Mouse (Mus musculus): ENCODE measurements around the gene Chic2. TPM values are rescaled to one million over a fixed set of nuclear protein-coding genes. Genes with fewer than 3 reads are reported as not detected.

Chic2 gene
- 13.2 and 15.1 TPM in 2 replicates for polyA plus RNA-seq (2015; fragmentation: Nextera tagmentation; extraction: Ambion mirVana)

- under 1% methylated on average over 50 of the region's 90 CpGs for WGBS (ENCODE audit: insufficient replicate concordance)
- H3K4me2 ChIP-seq (ENCODE audit: low read depth, low read length), result peak within 1 kb of the TSS; percentile 70
- peak; percentile 89 for ATAC-seq (ENCODE audit: low read depth)
Observed at GRCm38 (mm10) chr5:75044310-75044904, at the start of gene Chic2. Chic2 (minus strand) TSS chr5:75044774.

GRCm38 (mm10) chr5:75085906-75086305 lies 41.3 kb upstream of the Chic2 start:
- WGBS (ENCODE audit: insufficient replicate concordance), result 5% methylated on average over 4 of the region's 4 CpGs

More at GRCm38 (mm10) chr5:75044310-75044904, at the start of gene Chic2:
- Histone ChIP-seq H3K4me1 (ENCODE audit: control insufficient read depth, low read depth, low read length) (peaks cover 9% of the 10 kb centered on the region), H3K27me3 (ENCODE audit: control insufficient read depth, insufficient read depth, low read depth, low read length) (no peaks in the 10 kb centered on the region; the same call in 1 of the 2 replicates), H3K9me3 (replicated peaks; ENCODE audit: control insufficient read depth, low read length) (no peaks in the 10 kb centered on the region), H3K9ac (ENCODE audit: low read depth, low read length) (peak within 1 kb of the TSS; percentile 99), H3K27ac (ENCODE audit: low read length) (peak within 1 kb of the TSS; percentile 90), H3K36me3 (ENCODE audit: control insufficient read depth, insufficient read depth) (peaks cover 4% of the 10 kb centered on the region; the same call in 1 of the 2 replicates), H3K4me3 (ENCODE audit: low read depth, low read length) (peak within 1 kb of the TSS; percentile 90)

DNA sequence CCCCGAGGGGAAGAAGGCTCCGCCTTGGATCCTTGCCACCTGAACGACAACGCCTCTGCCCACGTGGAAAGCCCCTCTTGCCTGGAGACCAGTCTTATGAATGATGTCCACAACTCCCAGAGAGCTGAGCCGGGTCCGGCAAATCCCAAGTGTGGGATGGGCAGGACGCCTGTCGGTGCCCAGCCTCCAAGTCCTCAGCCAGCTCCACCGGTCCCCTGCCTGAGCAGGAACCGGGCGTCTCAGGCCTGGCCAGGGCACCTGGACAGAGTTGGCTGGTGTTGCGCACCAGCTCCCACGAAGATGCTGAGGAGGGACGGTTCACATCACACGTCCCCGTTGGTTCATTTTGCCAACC lies 40.9 kb upstream of the Chic2 start:
- ATAC-seq (ENCODE audit: low read depth), result no peak
- Histone ChIP-seq H3K9me3 (replicated peaks; ENCODE audit: control insufficient read depth, low read length) (no peaks in the 10 kb centered on the region), H3K36me3 (ENCODE audit: control insufficient read depth, insufficient read depth) (no peaks in the 10 kb centered on the region), H3K9ac (ENCODE audit: low read depth, low read length) (no peak overlapping the region), H3K27ac (ENCODE audit: low read length) (no peak overlapping the region), H3K4me1 (ENCODE audit: control insufficient read depth, low read depth, low read length) (no peaks in the 10 kb centered on the region), H3K27me3 (ENCODE audit: control insufficient read depth, insufficient read depth, low read depth, low read length) (peaks cover 68% of the 10 kb centered on the region), H3K4me2 (ENCODE audit: low read depth, low read length) (no peak overlapping the region), H3K4me3 (ENCODE audit: low read depth, low read length) (no peak overlapping the region)
- under 1% methylated on average over 17 of the region's 17 CpGs for WGBS (ENCODE audit: insufficient replicate concordance)

More at GRCm38 (mm10) chr5:75085906-75086305, 41.3 kb upstream of the Chic2 start:
- Histone ChIP-seq H3K4me2 (ENCODE audit: low read depth, low read length) (no peak overlapping the region), H3K27me3 (ENCODE audit: control insufficient read depth, insufficient read depth, low read depth, low read length) (peaks cover 64% of the 10 kb centered on the region), H3K4me3 (ENCODE audit: low read depth, low read length) (no peak overlapping the region), H3K9ac (ENCODE audit: low read depth, low read length) (no peak overlapping the region), H3K4me1 (ENCODE audit: control insufficient read depth, low read depth, low read length) (no peaks in the 10 kb centered on the region), H3K27ac (ENCODE audit: low read length) (no peak overlapping the region), H3K9me3 (replicated peaks; ENCODE audit: control insufficient read depth, low read length) (no peaks in the 10 kb centered on the region), H3K36me3 (ENCODE audit: control insufficient read depth, insufficient read depth) (no peaks in the 10 kb centered on the region)
- ATAC-seq (ENCODE audit: low read depth), result no peak

DNA sequence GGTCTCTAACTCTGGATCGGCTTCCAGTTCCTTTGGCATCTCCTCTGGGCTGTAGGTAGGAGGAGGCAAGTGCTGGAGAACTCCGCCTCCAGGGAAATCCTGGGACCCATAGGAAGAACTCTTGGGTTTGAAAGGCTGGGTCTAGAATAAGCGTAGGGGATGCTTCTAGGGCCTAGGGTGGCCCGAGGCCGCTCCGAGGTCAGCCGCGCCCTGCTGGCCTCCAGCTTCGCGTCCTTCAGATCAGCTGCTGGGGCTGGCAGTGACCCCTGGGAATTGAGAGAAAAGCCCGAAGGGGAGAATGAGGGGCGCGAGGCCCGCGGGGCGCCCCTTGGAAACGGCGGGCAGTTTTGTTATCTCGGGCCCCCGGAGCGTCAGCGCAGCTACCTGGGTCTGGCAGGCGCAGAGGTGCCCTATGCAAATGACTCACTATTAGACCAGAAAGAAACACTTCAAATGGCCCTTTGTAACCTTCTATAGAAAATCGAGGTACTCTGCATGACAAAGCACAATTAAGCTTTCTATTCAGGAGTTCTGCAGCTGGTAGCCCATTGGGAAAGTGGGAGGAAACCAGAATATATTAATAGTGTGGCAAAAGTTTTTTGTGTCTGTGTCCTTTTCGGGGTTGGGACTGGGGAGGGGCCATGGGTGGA lies 40.4 kb upstream of the Chic2 start:
- Histone ChIP-seq H3K27ac (ENCODE audit: low read length) (no peak overlapping the region), H3K4me2 (ENCODE audit: low read depth, low read length) (no peak overlapping the region), H3K4me3 (ENCODE audit: low read depth, low read length) (no peak overlapping the region), H3K9ac (ENCODE audit: low read depth, low read length) (no peak overlapping the region), H3K27me3 (ENCODE audit: control insufficient read depth, insufficient read depth, low read depth, low read length) (peaks cover 73% of the 10 kb centered on the region), H3K4me1 (ENCODE audit: control insufficient read depth, low read depth, low read length) (no peaks in the 10 kb centered on the region), H3K9me3 (replicated peaks; ENCODE audit: control insufficient read depth, low read length) (no peaks in the 10 kb centered on the region), H3K36me3 (ENCODE audit: control insufficient read depth, insufficient read depth) (no peaks in the 10 kb centered on the region)
- ATAC-seq (ENCODE audit: low read depth), result no peak
- WGBS (ENCODE audit: insufficient replicate concordance), result 2% methylated on average over 25 of the region's 25 CpGs

DNA sequence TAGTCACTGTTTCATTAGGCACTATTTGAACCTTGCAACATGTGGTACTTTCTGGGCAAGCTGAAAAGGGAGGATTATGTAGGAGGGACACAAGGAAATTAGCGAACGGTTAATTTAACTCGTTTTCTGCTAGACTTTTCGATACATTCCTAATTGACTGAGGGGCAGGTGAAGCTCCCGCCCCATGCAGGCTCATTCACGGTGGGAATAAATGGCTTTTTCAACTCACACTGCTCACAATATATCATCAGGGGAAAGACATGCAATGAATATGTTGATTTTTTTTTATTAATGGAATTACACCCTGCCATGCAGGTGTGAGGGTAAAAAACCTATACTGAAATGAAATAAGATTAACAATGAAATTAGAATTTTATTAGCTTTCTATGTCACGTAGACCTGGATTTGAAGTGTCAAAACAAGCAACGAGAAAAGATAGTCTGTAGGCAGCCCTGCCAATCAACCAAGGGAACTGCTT lies 39.9 kb upstream of the Chic2 start:
- Histone ChIP-seq H3K27me3 (ENCODE audit: control insufficient read depth, insufficient read depth, low read depth, low read length) (peaks cover 79% of the 10 kb centered on the region), H3K4me2 (ENCODE audit: low read depth, low read length) (no peak overlapping the region), H3K4me1 (ENCODE audit: control insufficient read depth, low read depth, low read length) (no peaks in the 10 kb centered on the region), H3K4me3 (ENCODE audit: low read depth, low read length) (no peak overlapping the region), H3K27ac (ENCODE audit: low read length) (no peak overlapping the region), H3K9ac (ENCODE audit: low read depth, low read length) (no peak overlapping the region), H3K36me3 (ENCODE audit: control insufficient read depth, insufficient read depth) (no peaks in the 10 kb centered on the region), H3K9me3 (replicated peaks; ENCODE audit: control insufficient read depth, low read length) (no peaks in the 10 kb centered on the region)
- 4% methylated on average over 8 of the region's 8 CpGs for WGBS (ENCODE audit: insufficient replicate concordance)
- ATAC-seq (ENCODE audit: low read depth), result no peak

DNA sequence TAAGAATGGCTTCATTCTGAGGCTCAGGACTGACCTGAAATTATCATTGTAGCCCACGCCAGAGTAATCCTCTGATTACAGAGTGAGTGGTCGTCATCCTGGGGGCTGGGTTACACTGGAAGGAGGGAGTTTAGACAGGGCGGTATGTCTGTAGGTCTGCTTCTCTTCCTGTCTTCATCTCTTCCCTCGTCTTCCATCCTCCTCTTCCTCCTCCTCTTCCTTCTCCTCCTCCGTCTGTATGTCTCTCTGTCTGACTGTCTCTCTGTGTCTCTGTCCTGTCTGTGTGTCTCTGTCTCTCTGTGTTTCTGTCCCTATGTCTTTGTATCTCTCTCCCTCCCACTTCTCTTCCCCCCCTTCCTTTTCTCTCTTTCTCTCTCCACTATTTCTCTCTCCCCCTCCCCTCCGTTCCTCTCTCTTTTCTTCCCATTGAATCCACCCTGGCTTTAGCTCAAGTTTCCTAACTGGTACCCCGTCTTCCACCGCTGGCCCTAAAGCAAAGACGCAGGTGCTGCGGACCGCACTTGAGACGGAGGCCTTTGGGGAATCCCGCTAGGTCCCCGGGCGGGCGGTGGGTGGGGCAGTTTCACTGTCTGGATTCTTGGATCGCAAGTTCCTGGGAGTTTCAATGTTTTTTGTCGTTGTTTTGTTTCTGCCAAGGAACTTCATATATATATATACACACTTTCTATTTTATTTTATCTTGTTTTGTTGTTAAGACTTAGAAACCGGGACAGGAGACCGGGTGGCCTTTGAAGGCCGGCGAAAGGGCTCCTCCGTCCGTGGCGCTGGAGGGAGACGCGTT lies 39.2 kb upstream of the Chic2 start:
- H3K9ac ChIP-seq (ENCODE audit: low read depth, low read length), result no peak overlapping the region
- ATAC-seq (ENCODE audit: low read depth), result no peak
- no peak overlapping the region for H3K27ac ChIP-seq (ENCODE audit: low read length)
- WGBS (ENCODE audit: insufficient replicate concordance), result 3% methylated on average over 27 of the region's 27 CpGs
- H3K36me3 ChIP-seq (ENCODE audit: control insufficient read depth, insufficient read depth), result no peaks in the 10 kb centered on the region
- H3K4me2 ChIP-seq (ENCODE audit: low read depth, low read length), result no peak overlapping the region
- H3K9me3 ChIP-seq (replicated peaks; ENCODE audit: control insufficient read depth, low read length), result no peaks in the 10 kb centered on the region
- peaks cover 85% of the 10 kb centered on the region for H3K27me3 ChIP-seq (ENCODE audit: control insufficient read depth, insufficient read depth, low read depth, low read length)
- no peak overlapping the region for H3K4me3 ChIP-seq (ENCODE audit: low read depth, low read length)
- H3K4me1 ChIP-seq (ENCODE audit: control insufficient read depth, low read depth, low read length), result no peaks in the 10 kb centered on the region

DNA sequence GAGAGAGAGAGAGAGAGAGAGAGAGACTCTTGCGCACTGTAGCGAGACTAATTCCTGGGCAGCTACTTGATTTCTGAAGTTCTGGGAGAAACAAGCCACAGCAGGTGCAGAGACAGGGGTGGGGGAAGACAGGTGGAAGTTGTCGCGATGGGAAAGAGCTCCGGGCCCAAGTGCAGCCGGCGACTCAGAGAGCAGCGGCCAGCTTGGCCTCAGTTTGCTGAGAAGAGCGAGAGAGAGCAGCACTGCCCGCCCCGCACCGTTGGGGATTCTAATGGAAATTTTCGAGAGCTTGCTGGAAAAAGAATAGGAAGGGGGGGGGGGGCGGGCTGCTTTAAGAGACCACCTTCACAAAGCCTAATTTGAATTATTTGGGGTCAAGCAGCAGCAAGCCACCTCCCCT lies 38.5 kb upstream of the Chic2 start:
- no peak overlapping the region for H3K27ac ChIP-seq (ENCODE audit: low read length)
- H3K9me3 ChIP-seq (replicated peaks; ENCODE audit: control insufficient read depth, low read length), result no peaks in the 10 kb centered on the region
- ATAC-seq (ENCODE audit: low read depth), result no peak
- no peak overlapping the region for H3K4me3 ChIP-seq (ENCODE audit: low read depth, low read length)
- no peak overlapping the region for H3K4me2 ChIP-seq (ENCODE audit: low read depth, low read length)
- 2% methylated on average over 14 of the region's 14 CpGs for WGBS (ENCODE audit: insufficient replicate concordance)
- H3K36me3 ChIP-seq (ENCODE audit: control insufficient read depth, insufficient read depth), result no peaks in the 10 kb centered on the region
- no peaks in the 10 kb centered on the region for H3K4me1 ChIP-seq (ENCODE audit: control insufficient read depth, low read depth, low read length)
- H3K27me3 ChIP-seq (ENCODE audit: control insufficient read depth, insufficient read depth, low read depth, low read length), result peaks cover 87% of the 10 kb centered on the region
- H3K9ac ChIP-seq (ENCODE audit: low read depth, low read length), result no peak overlapping the region

GRCm38 (mm10) chr5:75082439-75082838 lies 37.9 kb upstream of the Chic2 start:
- Histone ChIP-seq H3K9ac (ENCODE audit: low read depth, low read length) (no peak overlapping the region), H3K4me3 (ENCODE audit: low read depth, low read length) (no peak overlapping the region), H3K4me2 (ENCODE audit: low read depth, low read length) (no peak overlapping the region), H3K27me3 (ENCODE audit: control insufficient read depth, insufficient read depth, low read depth, low read length) (peaks cover 92% of the 10 kb centered on the region), H3K36me3 (ENCODE audit: control insufficient read depth, insufficient read depth) (no peaks in the 10 kb centered on the region), H3K9me3 (replicated peaks; ENCODE audit: control insufficient read depth, low read length) (no peaks in the 10 kb centered on the region), H3K4me1 (ENCODE audit: control insufficient read depth, low read depth, low read length) (no peaks in the 10 kb centered on the region), H3K27ac (ENCODE audit: low read length) (no peak overlapping the region)
- 8% methylated on average over 6 of the region's 6 CpGs for WGBS (ENCODE audit: insufficient replicate concordance)
- no peak for ATAC-seq (ENCODE audit: low read depth)

GRCm38 (mm10) chr5:75079564-75079963 lies 35.0 kb upstream of the Chic2 start:
- no peak overlapping the region for H3K9ac ChIP-seq (ENCODE audit: low read depth, low read length)
- H3K4me3 ChIP-seq (ENCODE audit: low read depth, low read length), result no peak overlapping the region
- H3K36me3 ChIP-seq (ENCODE audit: control insufficient read depth, insufficient read depth), result no peaks in the 10 kb centered on the region
- no peak overlapping the region for H3K4me2 ChIP-seq (ENCODE audit: low read depth, low read length)
- no peaks in the 10 kb centered on the region for H3K9me3 ChIP-seq (replicated peaks; ENCODE audit: control insufficient read depth, low read length)
- WGBS (ENCODE audit: insufficient replicate concordance), result 2% methylated on average over 7 of the region's 7 CpGs
- H3K27me3 ChIP-seq (ENCODE audit: control insufficient read depth, insufficient read depth, low read depth, low read length), result peaks cover 97% of the 10 kb centered on the region
- H3K27ac ChIP-seq (ENCODE audit: low read length), result no peak overlapping the region
- no peaks in the 10 kb centered on the region for H3K4me1 ChIP-seq (ENCODE audit: control insufficient read depth, low read depth, low read length)
- no peak for ATAC-seq (ENCODE audit: low read depth)

Data from liver, embryonic 16.5 days (tissue).